Mouse (Mus musculus): ENCODE measurements at regions not wholly inside any gene's neighbourhood (a gene's known extent, or its start where the extent isn't known, plus 50 kb on each side); places are given as distances from the start of the nearest gene placed in this dataset.
A peak's percentile ranks its signal among the peaks of the same experiment; 100 is the strongest.

GRCm38 (mm10) chr17:88214746-88215145 is 149.7 kb upstream of the Fbxo11 start:
- Histone ChIP-seq H3K36me3 (no peaks in the 10 kb centered on the region), H3K27me3 (no peaks in the 10 kb centered on the region), H3K4me3 (replicated peaks) (no peak overlapping the region), H3K9me3 (no peaks in the 10 kb centered on the region), H3K4me2 (replicated peaks) (no peak overlapping the region), H3K9ac (replicated peaks) (no peak overlapping the region), H3K27ac (no peak overlapping the region), H3K4me1 (replicated peaks) (no peaks in the 10 kb centered on the region)
- WGBS, result 90% methylated on average over 9 of the region's 9 CpGs
- ATAC-seq, result no peak

GRCm38 (mm10) chr17:88222379-88222955 is 157.4 kb upstream of the Fbxo11 start:
- H3K36me3 ChIP-seq, result no peaks in the 10 kb centered on the region
- 86% methylated on average over 5 of the region's 5 CpGs for WGBS
- H3K9me3 ChIP-seq, result peaks cover 4% of the 10 kb centered on the region; the same call in 1 of the 2 replicates
- no peaks in the 10 kb centered on the region for H3K4me1 ChIP-seq (replicated peaks)
- no peak overlapping the region for H3K27ac ChIP-seq
- ATAC-seq, result no peak
- H3K4me3 ChIP-seq (replicated peaks), result no peak overlapping the region
- H3K4me2 ChIP-seq (replicated peaks), result no peak overlapping the region
- no peaks in the 10 kb centered on the region for H3K27me3 ChIP-seq
- H3K9ac ChIP-seq (replicated peaks), result no peak overlapping the region

- Histone ChIP-seq H3K4me1 (replicated peaks) (no peaks in the 10 kb centered on the region), H3K4me2 (replicated peaks) (no peak overlapping the region), H3K9me3 (no peaks in the 10 kb centered on the region), H3K27me3 (no peaks in the 10 kb centered on the region), H3K27ac (no peak overlapping the region), H3K9ac (replicated peaks) (no peak overlapping the region), H3K4me3 (replicated peaks) (no peak overlapping the region), H3K36me3 (no peaks in the 10 kb centered on the region)
- 88% methylated on average over 8 of the region's 8 CpGs for WGBS
- ATAC-seq, result no peak
Measured at GRCm38 (mm10) chr17:88240476-88240875, 175.4 kb upstream of the Fbxo11 start.

- Histone ChIP-seq H3K4me3 (replicated peaks) (no peak overlapping the region), H3K36me3 (no peaks in the 10 kb centered on the region)
Measured at GRCm38 (mm10) chr17:88248625-88249024, 183.5 kb upstream of the Fbxo11 start.

GRCm38 (mm10) chr17:88251949-88252521 is 186.9 kb upstream of the Fbxo11 start:
- 0 out of 2 replicates have a peak, but pooled peaks cover 7% of the 10 kb centered on the region for H3K27me3 ChIP-seq
- no peaks in the 10 kb centered on the region for H3K9me3 ChIP-seq
- peak; percentile 51 for ATAC-seq
- H3K4me1 ChIP-seq (replicated peaks), result peaks cover 18% of the 10 kb centered on the region
- WGBS, result 18% methylated on average over 17 of the region's 17 CpGs
- no peaks in the 10 kb centered on the region for H3K36me3 ChIP-seq
- no peak overlapping the region for H3K27ac ChIP-seq
- peak overlapping the region; percentile 48 for H3K4me2 ChIP-seq (replicated peaks)
- no peak overlapping the region for H3K9ac ChIP-seq (replicated peaks)
- H3K4me3 ChIP-seq (replicated peaks), result peak overlapping the region; percentile 15; the same call in 1 of the 2 replicates

More at GRCm38 (mm10) chr17:88248625-88249024, 183.5 kb upstream of the Fbxo11 start:
- no peak overlapping the region for H3K4me2 ChIP-seq (replicated peaks)
- H3K9ac ChIP-seq (replicated peaks), result 0 out of 2 replicates have a peak overlapping the region, but pooled peaks have one; percentile 7
- WGBS, result 74% methylated on average over 5 of the region's 5 CpGs
- peaks cover 6% of the 10 kb centered on the region for H3K4me1 ChIP-seq (replicated peaks)
- no peak overlapping the region for H3K27ac ChIP-seq
- 0 out of 2 replicates have a peak, but pooled peaks cover 3% of the 10 kb centered on the region for H3K27me3 ChIP-seq
- no peak for ATAC-seq
- H3K9me3 ChIP-seq, result no peaks in the 10 kb centered on the region

- Histone ChIP-seq H3K4me2 (replicated peaks) (peak overlapping the region; percentile 87), H3K36me3 (no peaks in the 10 kb centered on the region), H3K27ac (peak overlapping the region; percentile 96), H3K4me3 (replicated peaks) (peak overlapping the region; percentile 61), H3K4me1 (replicated peaks) (peaks cover 23% of the 10 kb centered on the region), H3K27me3 (0 out of 2 replicates have a peak, but pooled peaks cover 7% of the 10 kb centered on the region), H3K9ac (replicated peaks) (peak overlapping the region; percentile 95), H3K9me3 (no peaks in the 10 kb centered on the region)
- WGBS, result under 1% methylated on average over 40 of the region's 40 CpGs
- ATAC-seq, result peak; percentile 86
Measured at GRCm38 (mm10) chr17:88255744-88256598, 184.5 kb upstream of the Foxn2 start.

GRCm38 (mm10) chr17:88256599-88257544 is 183.6 kb upstream of the Foxn2 start:
- Histone ChIP-seq H3K36me3 (no peaks in the 10 kb centered on the region), H3K9ac (replicated peaks) (peak overlapping the region; percentile 95), H3K4me2 (replicated peaks) (peak overlapping the region; percentile 87), H3K27me3 (0 out of 2 replicates have a peak, but pooled peaks cover 7% of the 10 kb centered on the region), H3K4me1 (replicated peaks) (peaks cover 24% of the 10 kb centered on the region), H3K4me3 (replicated peaks) (peak overlapping the region; percentile 61), H3K9me3 (no peaks in the 10 kb centered on the region), H3K27ac (peak overlapping the region; percentile 96)
- 2% methylated on average over 18 of the region's 18 CpGs for WGBS
- peak; percentile 71 for ATAC-seq

- H3K4me1 ChIP-seq (replicated peaks), result peaks cover 28% of the 10 kb centered on the region
- WGBS, result 76% methylated on average over 11 of the region's 11 CpGs
- H3K9me3 ChIP-seq, result no peaks in the 10 kb centered on the region
- H3K4me3 ChIP-seq (replicated peaks), result no peak overlapping the region
- no peak overlapping the region for H3K9ac ChIP-seq (replicated peaks)
- H3K27me3 ChIP-seq, result 0 out of 2 replicates have a peak, but pooled peaks cover 4% of the 10 kb centered on the region
- H3K4me2 ChIP-seq (replicated peaks), result no peak overlapping the region
- H3K27ac ChIP-seq, result no peak overlapping the region
- H3K36me3 ChIP-seq, result no peaks in the 10 kb centered on the region
- ATAC-seq, result no peak
Measured at GRCm38 (mm10) chr17:88258361-88258796, 182.1 kb upstream of the Foxn2 start.

- no peak overlapping the region for H3K4me3 ChIP-seq (replicated peaks)
- H3K4me1 ChIP-seq (replicated peaks), result peaks cover 28% of the 10 kb centered on the region
- H3K4me2 ChIP-seq (replicated peaks), result no peak overlapping the region
- H3K27me3 ChIP-seq, result no peaks in the 10 kb centered on the region
- ATAC-seq, result no peak
- WGBS, result 92% methylated on average over 7 of the region's 7 CpGs
- H3K36me3 ChIP-seq, result no peaks in the 10 kb centered on the region
- H3K27ac ChIP-seq, result no peak overlapping the region
- no peak overlapping the region for H3K9ac ChIP-seq (replicated peaks)
- H3K9me3 ChIP-seq, result no peaks in the 10 kb centered on the region
Measured at GRCm38 (mm10) chr17:88260176-88260575, 180.3 kb upstream of the Foxn2 start.

- no peaks in the 10 kb centered on the region for H3K9me3 ChIP-seq
- H3K27ac ChIP-seq, result no peak overlapping the region
- no peaks in the 10 kb centered on the region for H3K27me3 ChIP-seq
- WGBS, result 44% methylated on average over 6 of the region's 6 CpGs
- H3K4me2 ChIP-seq (replicated peaks), result no peak overlapping the region
- peaks cover 25% of the 10 kb centered on the region for H3K4me1 ChIP-seq (replicated peaks)
- H3K9ac ChIP-seq (replicated peaks), result no peak overlapping the region
- no peak for ATAC-seq
- no peaks in the 10 kb centered on the region for H3K36me3 ChIP-seq
- no peak overlapping the region for H3K4me3 ChIP-seq (replicated peaks)
Measured at GRCm38 (mm10) chr17:88260826-88261225, 179.7 kb upstream of the Foxn2 start.

- ATAC-seq, result peak; percentile 41; the same call in 1 of the 2 replicates
- peaks cover 21% of the 10 kb centered on the region for H3K4me1 ChIP-seq (replicated peaks)
- H3K27ac ChIP-seq, result no peak overlapping the region
- no peak overlapping the region for H3K4me3 ChIP-seq (replicated peaks)
- no peaks in the 10 kb centered on the region for H3K36me3 ChIP-seq
- no peaks in the 10 kb centered on the region for H3K9me3 ChIP-seq
- 30% methylated on average over 8 of the region's 8 CpGs for WGBS
- H3K4me2 ChIP-seq (replicated peaks), result no peak overlapping the region
- no peaks in the 10 kb centered on the region for H3K27me3 ChIP-seq
- no peak overlapping the region for H3K9ac ChIP-seq (replicated peaks)
Measured at GRCm38 (mm10) chr17:88261556-88261955, 179.0 kb upstream of the Foxn2 start.
